Mouse (Mus musculus): ENCODE results near the gene Polr3g.
"Not testable (repeated sequence)": the region's sequence is repeated elsewhere in the genome, so short reads cannot be mapped to it uniquely, and the experiment has no call there.

GRCm38 (mm10) chr13:81728141-81728540 lies 17.3 kb upstream of the Polr3g start:
- not testable (repeated sequence) for TF ChIP-seq POLR2A (IDR thresholded peaks at IDR 0.05; ENCODE audit: low read depth, low read length); CTCF (IDR thresholded peaks at IDR 0.05; ENCODE audit: extremely low read depth, insufficient read depth, insufficient read length, insufficient replicate concordance)

All from spleen, adult 2 months (tissue).